Mouse (Mus musculus): ENCODE measurements around the gene Pfdn2.

DNA sequence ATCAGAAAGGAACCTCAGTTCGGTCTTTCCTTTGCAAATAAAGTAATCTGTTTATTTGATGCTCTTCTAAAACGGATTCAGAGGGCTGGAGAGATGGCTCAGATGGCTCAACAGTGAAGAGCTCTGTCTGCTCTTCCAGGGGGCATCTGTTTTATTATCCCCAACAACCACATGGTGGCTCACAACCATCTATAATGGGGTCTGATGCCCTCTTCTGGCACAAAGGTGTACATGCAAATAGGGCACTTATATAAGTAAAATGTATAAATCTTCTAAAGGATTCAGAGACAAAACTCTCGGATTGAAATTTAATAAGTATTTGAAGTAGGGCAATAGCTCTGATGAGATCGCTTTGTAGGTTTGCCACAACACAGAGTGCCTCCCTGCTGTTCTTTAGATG is 13.0 kb downstream of the Pfdn2 start:
- peak; percentile 73 for TF ChIP-seq CTCF (IDR thresholded peaks at IDR 0.05; ENCODE audit: low read depth)
- no peak for TF ChIP-seq EP300 (IDR thresholded peaks at IDR 0.05; ENCODE audit: low read depth)
